Mouse (Mus musculus) urinary bladder, adult 18-20 months (tissue): ENCODE data around the gene Gm45785.

Experiments
- DNase-seq, 2 experiments: peaks; one replicate each; pipeline ENCODE4 v3.0.0; 2022; ENCODE audit warnings: low spot score in 2 of 2, mixed read lengths in 2 of 2

Gm45785 gene

GRCm38 (mm10) chr7:140831447-140831846, 24.7 kb downstream of the Gm45785 start:
- DNase-seq = peak in 1 of 2 experiments; percentile 42

- DNase-seq = no peak
Measured at GRCm38 (mm10) chr7:140828171-140828881, 27.8 kb downstream of the Gm45785 start.

GRCm38 (mm10) chr7:140822731-140823130, 33.4 kb downstream of the Gm45785 start:
- DNase-seq = no peak

- no peak for DNase-seq
Measured at GRCm38 (mm10) chr7:140821653-140822329, 34.3 kb downstream of the Gm45785 start, which contains the start of gene Zfp941. Gene Zfp941, minus strand, starts transcription at chr7:140822178.

GRCm38 (mm10) chr7:140821305-140821652, 34.9 kb downstream of the Gm45785 start:
- no peak for DNase-seq

DNA sequence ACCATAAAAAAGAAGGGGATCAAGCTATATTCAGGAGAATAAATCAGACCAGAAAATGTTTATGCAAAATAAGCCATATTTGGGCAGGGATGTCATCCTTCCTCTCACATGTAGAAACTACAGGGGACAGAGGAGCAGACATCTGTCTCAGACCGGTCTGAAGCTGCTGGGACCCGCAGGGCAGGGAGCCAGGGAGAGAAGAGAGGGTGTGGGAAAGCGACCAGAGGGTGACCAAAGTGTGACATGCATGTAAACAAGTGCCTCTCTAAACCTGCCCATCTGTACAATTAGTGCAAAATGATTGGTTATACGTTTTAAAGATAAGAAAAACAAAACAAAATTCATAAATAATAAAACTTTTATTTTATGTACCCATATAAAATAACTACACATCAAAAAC, 36.0 kb downstream of the Gm45785 start:
- no peak for DNase-seq

DNA sequence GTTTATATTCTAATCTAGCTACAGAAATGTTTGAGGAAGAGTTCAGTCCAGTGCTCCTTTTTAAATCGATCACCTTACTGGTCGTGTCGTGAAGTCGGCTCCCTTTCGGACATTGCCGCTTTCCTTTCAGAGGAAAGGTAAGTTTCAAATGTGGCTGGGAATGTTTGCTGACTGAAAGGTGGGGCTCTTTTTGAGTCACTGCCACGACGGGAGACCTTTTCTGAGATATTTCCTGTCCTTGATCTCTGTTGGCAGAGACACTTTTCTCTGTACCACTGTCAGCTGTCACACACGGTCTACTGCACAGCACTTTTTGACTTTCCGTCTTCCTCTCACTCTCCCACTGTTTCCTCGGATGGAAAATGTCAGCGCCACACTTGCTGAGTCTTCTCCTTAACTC, 43.3 kb downstream of the Gm45785 start:
- no peak for DNase-seq

GRCm38 (mm10) chr7:140811714-140812113, 44.4 kb downstream of the Gm45785 start:
- no peak for DNase-seq

- DNase-seq = no peak
Measured at GRCm38 (mm10) chr7:140810496-140810895, 45.6 kb downstream of the Gm45785 start.

GRCm38 (mm10) chr7:140805704-140806103, 50.4 kb downstream of the Gm45785 start:
- peak in 1 of 2 experiments; percentile 11 for DNase-seq

DNA sequence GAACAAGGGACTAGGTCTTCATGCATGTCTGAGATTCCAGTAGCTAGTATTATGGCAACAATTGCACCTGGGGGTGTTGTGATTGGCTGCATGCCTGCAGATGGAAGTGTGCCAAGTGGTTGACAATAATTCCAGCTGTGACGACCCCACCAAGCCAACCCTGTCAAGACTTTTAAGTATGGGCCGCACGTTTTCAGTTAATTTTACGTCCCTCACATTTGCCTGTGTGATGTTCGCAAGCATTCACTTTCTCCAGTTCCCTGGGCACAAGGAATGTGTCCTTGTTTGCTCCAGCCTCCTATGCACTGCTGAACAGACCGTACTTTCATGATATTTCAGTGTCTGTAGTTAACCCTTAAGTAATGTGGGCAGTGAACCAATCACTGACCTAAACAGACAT, 53.5 kb downstream of the Gm45785 start:
- DNase-seq = no peak

DNA sequence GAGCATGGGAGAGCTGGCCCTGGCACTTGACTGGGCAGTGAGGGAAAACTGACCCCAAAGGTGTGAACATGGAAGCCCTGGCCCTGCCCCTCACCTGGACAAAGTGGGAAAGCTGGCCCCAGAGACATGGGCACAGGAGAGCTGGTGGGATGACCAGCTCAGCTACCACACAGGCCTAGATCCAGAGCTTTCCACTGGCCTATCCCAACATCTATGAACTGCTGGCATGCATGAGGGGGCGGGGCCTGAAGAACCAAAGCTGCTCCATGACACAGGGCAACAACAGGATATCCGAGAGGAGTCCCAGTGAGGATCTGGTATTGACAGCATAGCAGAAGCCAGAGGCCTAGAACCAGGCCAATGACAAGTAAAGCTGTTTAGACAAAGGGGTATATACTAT, 57.9 kb downstream of the Gm45785 start:
- DNase-seq = no peak

GRCm38 (mm10) chr7:140797619-140798018, 58.5 kb downstream of the Gm45785 start:
- no peak for DNase-seq

DNA sequence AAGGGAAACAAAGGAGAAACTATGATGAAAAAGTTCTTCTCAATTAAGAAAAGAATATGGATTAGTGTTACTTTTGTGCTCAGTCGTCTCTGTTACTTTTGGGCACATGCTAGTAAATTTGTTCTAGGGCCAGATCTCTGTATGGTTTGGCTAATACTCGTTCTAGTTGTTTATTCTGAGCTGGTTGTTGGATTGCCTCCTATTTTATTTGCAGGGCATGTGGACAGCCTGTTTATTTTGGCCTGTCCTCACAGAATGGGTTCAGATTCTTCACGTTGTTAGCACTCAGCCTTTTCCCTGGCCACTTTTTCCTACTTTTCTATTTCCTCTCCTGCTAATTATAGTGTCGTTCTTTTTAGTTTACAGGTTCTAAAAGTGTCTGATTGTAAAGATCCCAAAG, 62.6 kb downstream of the Gm45785 start:
- no peak for DNase-seq

DNA sequence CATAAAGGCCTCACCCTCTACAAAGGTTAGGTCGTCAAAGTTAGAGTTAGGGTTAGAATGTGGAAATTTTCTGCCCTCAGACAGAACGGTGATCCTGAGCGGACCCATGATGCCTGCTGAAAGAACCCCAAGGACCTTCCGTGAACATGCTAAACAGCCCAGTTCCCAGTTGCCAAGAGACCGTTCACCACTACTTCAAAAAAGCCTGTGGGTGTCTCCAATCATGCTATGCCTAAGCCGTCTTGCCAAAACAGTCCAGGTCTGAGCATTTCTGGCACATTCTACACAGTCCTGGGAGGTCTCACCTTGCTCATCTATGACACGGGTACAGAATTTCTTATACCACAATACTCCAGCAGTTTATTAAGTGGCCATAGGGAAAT, 68.1 kb downstream of the Gm45785 start:
- no peak for DNase-seq

GRCm38 (mm10) chr7:140787406-140788052, 68.6 kb downstream of the Gm45785 start, which contains the start of gene Syce1:
Gene Syce1, minus strand, starts transcription at chr7:140787852.
- no peak for DNase-seq

- DNase-seq = no peak
Measured at GRCm38 (mm10) chr7:140780548-140780947, 75.6 kb downstream of the Gm45785 start.
